Mouse (Mus musculus) C2C12 (cell line): Measurements from ENCODE around the gene Pear1. TPM values are rescaled to one million over a fixed set of nuclear protein-coding genes. Genes with fewer than 3 reads are reported as not detected.

Experiments used
- H3K27me3 ChIP-seq: one replicate; pipeline ENCODE4 v1.6.1; 2011; ENCODE audit not compliant: control insufficient read depth, insufficient read depth, insufficient read length
- H3K36me3 ChIP-seq: one replicate; pipeline ENCODE4 v1.6.1; 2011; ENCODE audit not compliant: control insufficient read depth, insufficient read depth
- H3K4me3 ChIP-seq: one replicate; pipeline ENCODE4 v1.5.1; 2011; ENCODE audit warnings: mild to moderate bottlenecking, control low read depth; ENCODE audit not compliant: poor library complexity, insufficient read depth, severe bottlenecking
- H3K79me2 ChIP-seq: one replicate; pipeline ENCODE4 v1.6.1; 2011; ENCODE audit not compliant: control insufficient read depth, insufficient read depth
- H3K79me3 ChIP-seq: one replicate; pipeline ENCODE4 v1.6.1; 2011; ENCODE audit warnings: low read depth, control low read depth
- H3ac ChIP-seq: one replicate; pipeline ENCODE3; 2011; ENCODE audit warnings: low read depth; ENCODE audit not compliant: control insufficient read depth, insufficient read length
- CEBPB ChIP-seq: IDR thresholded peaks from one replicate; pipeline ENCODE4 v1.6.1; 2011; ENCODE audit warnings: low read depth, mild to moderate bottlenecking, control low read depth, moderate library complexity
- CTCF ChIP-seq: IDR thresholded peaks from one replicate; pipeline ENCODE4 v1.5.1; 2011; ENCODE audit not compliant: control insufficient read depth, insufficient read depth, insufficient read length
- FOSL1 ChIP-seq: IDR thresholded peaks from one replicate; pipeline ENCODE4 v1.8.0; 2011; ENCODE audit warnings: mild to moderate bottlenecking, low read length; ENCODE audit not compliant: poor library complexity, insufficient read depth, severe bottlenecking
- MAX ChIP-seq: IDR thresholded peaks from one replicate; pipeline ENCODE4 v1.6.1; 2011; ENCODE audit warnings: mild to moderate bottlenecking, control low read depth
- MYOD1 ChIP-seq: IDR thresholded peaks from one replicate; pipeline ENCODE4 v1.6.1; 2011; ENCODE audit warnings: low read depth; ENCODE audit not compliant: control insufficient read depth, insufficient read length
- MYOG ChIP-seq: IDR thresholded peaks from one replicate; pipeline ENCODE4 v1.6.1; 2011; ENCODE audit not compliant: control insufficient read depth, insufficient read length; ENCODE audit errors: extremely low read depth
- USF1 ChIP-seq: IDR thresholded peaks from one replicate; pipeline ENCODE4 v1.6.1; 2011; ENCODE audit warnings: low read depth, mild to moderate bottlenecking, control low read depth, moderate library complexity
- polyA plus RNA-seq: library from polyadenylated mRNA; unstranded; fragments of >200 nt; fragmentation: generic; extraction: Trizol; gene quantifications from one replicate; pipeline ENCODE4 v1.2.1, GENCODE M21; 2012; ENCODE audit warnings: missing spikeins

The Pear1 gene
- polyA plus RNA-seq, 1 experiment = 1.7 TPM

GRCm38 (mm10) chr3:87778283-87778682, 45.8 kb downstream of the Pear1 start:
- TF ChIP-seq CEBPB (no peak), MAX (no peak), CTCF (no peak), MYOG (no peak), FOSL1 (no peak), USF1 (no peak), MYOD1 (no peak)
- Histone ChIP-seq H3K27me3 (peaks cover 97% of the 10 kb centered on the region), H3K4me3 (no peak overlapping the region), H3K79me2 (no peaks in the 10 kb centered on the region), H3K36me3 (no peaks in the 10 kb centered on the region), H3ac (no peak overlapping the region), H3K79me3 (no peaks in the 10 kb centered on the region)

GRCm38 (mm10) chr3:87771088-87771487, 53.0 kb downstream of the Pear1 start:
- no peak overlapping the region for H3ac ChIP-seq
- TF ChIP-seq MAX (no peak), MYOD1 (no peak), FOSL1 (no peak), USF1 (no peak), MYOG (no peak), CEBPB (no peak), CTCF (no peak)
- no peaks in the 10 kb centered on the region for H3K79me2 ChIP-seq
- H3K36me3 ChIP-seq = no peaks in the 10 kb centered on the region
- H3K4me3 ChIP-seq = no peak overlapping the region
- peaks cover 45% of the 10 kb centered on the region for H3K27me3 ChIP-seq
- H3K79me3 ChIP-seq = no peaks in the 10 kb centered on the region

GRCm38 (mm10) chr3:87770280-87770679, 53.8 kb downstream of the Pear1 start:
- no peak overlapping the region for H3ac ChIP-seq
- H3K27me3 ChIP-seq = peaks cover 37% of the 10 kb centered on the region
- TF ChIP-seq CTCF = peak; percentile 39
- TF ChIP-seq USF1 = no peak
- TF ChIP-seq MYOG = no peak
- TF ChIP-seq MYOD1 = no peak
- no peak for TF ChIP-seq FOSL1
- no peak for TF ChIP-seq CEBPB
- TF ChIP-seq MAX = no peak
- H3K79me2 ChIP-seq = no peaks in the 10 kb centered on the region
- H3K4me3 ChIP-seq = no peak overlapping the region
- H3K36me3 ChIP-seq = no peaks in the 10 kb centered on the region
- H3K79me3 ChIP-seq = no peaks in the 10 kb centered on the region

- TF ChIP-seq CEBPB (no peak), FOSL1 (no peak), MAX (no peak), CTCF (no peak), MYOD1 (no peak), USF1 (no peak), MYOG (no peak)
- Histone ChIP-seq H3K79me2 (no peaks in the 10 kb centered on the region), H3K4me3 (no peak overlapping the region), H3K79me3 (no peaks in the 10 kb centered on the region), H3K36me3 (no peaks in the 10 kb centered on the region), H3K27me3 (peaks cover 31% of the 10 kb centered on the region), H3ac (no peak overlapping the region)
Observed at GRCm38 (mm10) chr3:87769506-87769905, 54.6 kb downstream of the Pear1 start.

GRCm38 (mm10) chr3:87768844-87769243, 55.3 kb downstream of the Pear1 start:
- peaks cover 25% of the 10 kb centered on the region for H3K27me3 ChIP-seq
- TF ChIP-seq CTCF (peak; percentile 83), FOSL1 (no peak)
- H3K79me2 ChIP-seq = no peaks in the 10 kb centered on the region
- H3K36me3 ChIP-seq = no peaks in the 10 kb centered on the region
- H3K4me3 ChIP-seq = no peak overlapping the region
- H3ac ChIP-seq = no peak overlapping the region
- no peaks in the 10 kb centered on the region for H3K79me3 ChIP-seq

GRCm38 (mm10) chr3:87768431-87768830, 55.7 kb downstream of the Pear1 start:
- Histone ChIP-seq H3ac (no peak overlapping the region), H3K79me3 (no peaks in the 10 kb centered on the region), H3K27me3 (peaks cover 21% of the 10 kb centered on the region), H3K79me2 (no peaks in the 10 kb centered on the region), H3K36me3 (no peaks in the 10 kb centered on the region), H3K4me3 (no peak overlapping the region)
- TF ChIP-seq USF1 (no peak), MAX (no peak), MYOG (no peak), MYOD1 (no peak), FOSL1 (no peak), CTCF (no peak), CEBPB (no peak)
